Mouse (Mus musculus) kidney, postnatal 25 days (tissue): ENCODE measurements around the gene Tcf3.

Source experiments
- DNase-seq, 2 experiments: peaks; one replicate each; pipeline ENCODE4 v3.0.0; 2021; ENCODE audit warnings: mixed read lengths in 2 of 2

Gene Tcf3

DNA sequence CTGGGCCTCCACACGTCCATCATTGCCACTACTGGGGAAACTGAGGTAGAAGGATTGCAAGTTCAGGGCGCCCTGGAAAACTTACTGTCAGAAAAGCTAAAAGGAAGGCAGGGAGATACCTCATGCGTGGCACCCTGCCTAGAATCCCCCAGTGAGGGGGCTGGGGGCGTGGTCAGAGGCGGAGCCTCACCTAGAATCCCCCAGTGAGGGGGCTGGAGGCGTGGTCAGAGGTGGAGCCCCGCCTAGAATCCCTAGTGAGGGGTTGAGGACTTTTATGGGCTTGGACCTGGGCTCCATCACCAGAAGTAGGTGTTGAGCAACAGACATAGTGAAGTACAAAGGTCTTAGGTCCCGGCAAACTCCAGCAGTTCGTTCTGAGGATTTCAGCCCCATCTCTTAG lies 2.8 kb upstream of the Tcf3 start:
- DNase-seq: peak in 1 of 2 experiments; percentile 23

DNA sequence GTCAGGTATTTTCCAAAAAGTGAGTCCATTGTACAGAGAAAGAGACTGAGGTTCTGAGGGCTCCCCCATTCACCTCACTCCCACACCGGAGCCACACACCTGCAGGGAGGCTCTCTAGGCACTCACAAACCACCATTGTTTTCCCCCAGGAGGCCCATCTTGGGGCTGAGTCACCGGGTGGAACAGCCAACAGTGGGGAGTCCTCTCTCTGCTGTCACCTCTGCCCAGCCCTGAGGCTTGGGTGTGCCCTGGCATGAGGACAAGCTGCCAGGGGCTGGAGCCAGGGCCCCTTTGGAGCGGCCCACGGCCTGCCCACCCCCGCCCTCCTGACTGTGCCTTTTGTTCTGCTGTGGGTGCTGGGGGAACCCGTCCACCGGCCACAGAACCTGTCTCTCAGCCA lies 2.3 kb upstream of the Tcf3 start:
- no peak for DNase-seq

DNA sequence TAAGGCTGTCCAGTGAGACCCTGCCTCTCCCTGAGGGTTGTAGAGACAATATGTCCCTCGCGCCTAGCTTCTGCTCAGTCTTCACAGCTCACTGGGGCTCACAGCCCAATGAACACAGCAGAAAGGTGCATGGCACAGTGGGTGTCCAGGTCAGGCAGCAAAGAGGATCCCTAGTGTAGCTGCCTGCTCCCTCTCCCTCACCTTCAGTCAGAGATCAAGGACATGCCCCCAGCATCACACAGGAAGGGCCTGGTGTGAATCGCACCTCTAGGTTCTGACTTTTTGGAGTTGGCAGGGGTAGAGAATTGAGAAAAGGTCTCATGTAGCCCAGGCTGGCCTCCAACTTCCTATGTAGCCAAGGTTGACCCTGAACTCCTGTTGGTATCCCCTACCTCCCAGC lies 1.4 kb upstream of the Tcf3 start:
- DNase-seq: no peak

DNA sequence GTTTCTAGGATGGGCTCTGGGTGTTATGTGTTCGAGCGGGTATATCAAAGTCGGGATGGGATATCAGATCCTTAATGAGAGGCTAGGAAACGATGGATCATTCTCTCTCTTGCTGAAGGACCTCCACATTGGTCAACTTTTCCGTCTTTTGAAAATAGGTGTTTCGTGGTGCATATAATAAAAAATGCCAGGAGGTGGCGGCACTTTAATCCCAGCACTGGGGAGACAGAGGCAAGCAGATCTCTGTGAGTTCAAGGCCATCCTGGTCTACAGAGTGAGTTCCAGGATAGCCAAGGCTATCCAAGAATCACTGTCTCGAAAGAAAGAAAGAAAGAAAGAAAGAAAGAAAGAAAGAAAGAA lies 766 bp upstream of the Tcf3 start:
- no peak for DNase-seq

DNA sequence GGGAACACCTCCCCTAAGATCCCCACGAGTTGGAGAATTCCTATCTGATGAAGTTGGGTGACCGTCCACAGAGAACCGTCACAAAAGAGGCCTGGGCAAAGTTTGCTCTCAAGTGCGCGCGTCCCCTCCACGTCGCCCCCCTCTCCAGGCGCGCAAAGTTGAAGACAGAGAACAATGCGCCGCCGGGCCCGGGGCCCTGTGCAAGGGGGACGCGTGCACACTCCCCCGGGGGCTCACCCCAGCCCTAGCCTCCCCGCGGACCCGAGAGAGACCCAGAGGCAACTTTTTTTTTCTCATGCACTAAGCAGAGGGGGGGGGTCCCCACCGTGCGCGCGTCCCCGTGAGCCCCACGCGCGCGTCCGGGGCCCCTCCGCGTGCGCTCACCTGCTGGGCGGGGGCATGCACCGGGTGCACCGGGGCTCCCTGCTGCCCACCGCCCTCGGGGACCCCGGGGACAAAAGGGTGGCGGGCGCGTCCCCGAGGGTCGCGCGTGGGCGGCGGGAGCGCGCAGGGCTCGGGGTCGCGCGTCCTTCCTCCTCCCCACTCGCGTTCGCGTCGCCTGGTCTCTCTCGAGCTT lies 423 bp downstream of the Tcf3 start:
- DNase-seq: peak; percentile 19 to 66

DNA sequence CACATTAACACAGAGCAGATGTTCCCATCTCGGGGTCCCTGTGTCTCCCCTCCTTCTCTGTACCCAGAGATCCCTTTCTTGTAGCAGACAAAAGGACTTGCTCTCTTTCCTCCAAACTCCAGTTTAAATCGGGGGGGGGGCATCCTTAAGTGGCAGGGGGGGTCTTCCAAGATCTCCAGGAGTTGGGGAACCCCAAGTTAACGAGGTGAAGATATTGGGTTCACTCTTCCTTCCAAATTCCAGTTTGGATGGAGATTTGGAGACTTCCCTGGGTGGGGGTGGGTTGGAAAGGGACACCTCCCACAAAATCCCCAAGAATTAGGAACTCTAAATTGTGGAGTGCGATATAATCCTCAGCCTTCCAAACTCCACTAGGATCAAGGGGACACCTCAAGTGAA lies 1.1 kb downstream of the Tcf3 start:
- DNase-seq: no peak

DNA sequence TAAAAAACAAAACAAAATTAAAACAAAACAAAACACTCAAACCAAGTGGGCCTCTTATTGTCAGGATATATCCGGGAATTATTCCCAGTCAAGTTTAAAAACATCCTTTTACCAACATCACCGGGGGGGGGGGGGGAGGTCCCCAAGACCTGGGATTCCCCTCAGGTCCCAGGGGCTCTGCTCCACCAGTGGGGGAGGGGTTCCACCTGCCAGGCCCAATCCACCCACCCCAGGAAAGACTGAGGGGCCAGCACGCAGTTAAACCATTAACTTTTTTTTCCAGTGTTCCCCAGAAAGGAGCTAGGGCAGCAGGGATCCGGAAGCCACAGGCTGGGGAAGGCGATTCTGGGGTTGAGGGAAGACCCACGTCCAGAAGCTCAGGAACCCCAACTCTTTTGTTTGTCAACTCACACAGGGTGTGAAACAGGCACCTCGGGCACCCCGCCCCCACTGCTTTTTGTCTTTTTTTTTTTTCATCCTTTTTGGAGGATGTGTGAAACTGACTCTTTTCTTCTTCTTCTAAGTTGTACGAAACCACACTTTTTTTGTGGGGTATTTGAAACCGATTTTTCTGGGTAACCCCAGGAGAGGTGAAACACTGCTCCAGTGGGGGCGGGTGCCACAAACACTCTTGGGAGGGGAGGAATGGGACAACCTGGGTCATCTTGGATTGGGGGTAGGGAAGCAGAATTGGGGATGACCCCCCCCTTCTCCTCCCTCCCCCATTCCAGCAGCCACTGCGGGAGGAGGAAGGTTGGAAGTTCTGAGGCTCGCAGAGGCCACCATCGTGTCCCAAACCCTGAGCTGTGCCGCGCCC lies 1.7 kb downstream of the Tcf3 start:
- no peak for DNase-seq

DNA sequence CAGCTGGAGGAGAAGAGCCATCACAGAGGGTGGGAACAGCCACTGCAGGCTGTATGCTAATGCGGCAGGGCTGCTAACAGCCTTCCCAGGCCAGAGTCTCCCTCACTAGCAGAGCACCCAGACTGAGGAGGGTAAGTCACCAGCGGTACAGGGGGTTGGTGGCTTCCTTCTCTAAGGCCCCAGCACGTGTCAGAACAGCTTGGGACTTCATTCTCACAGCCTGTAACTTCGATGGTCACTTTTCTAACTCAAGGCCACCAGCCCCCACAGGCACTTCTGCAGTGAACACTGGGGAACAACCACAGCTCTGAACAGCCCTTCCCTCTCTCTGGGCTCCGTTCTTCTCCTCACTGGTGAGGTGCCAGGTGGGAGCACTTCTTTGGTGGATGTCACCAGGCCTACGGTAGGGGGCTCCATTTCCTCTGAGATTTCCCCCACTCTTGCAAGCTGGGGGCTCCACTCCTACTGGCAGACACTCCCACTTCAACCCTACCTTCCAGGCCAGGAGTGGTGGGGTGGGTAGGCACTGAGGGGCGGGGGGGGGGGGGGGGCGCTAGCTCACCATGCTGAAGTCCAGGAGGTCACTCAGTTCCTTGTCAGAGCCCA lies 3.0 kb downstream of the Tcf3 start:
- no peak for DNase-seq

DNA sequence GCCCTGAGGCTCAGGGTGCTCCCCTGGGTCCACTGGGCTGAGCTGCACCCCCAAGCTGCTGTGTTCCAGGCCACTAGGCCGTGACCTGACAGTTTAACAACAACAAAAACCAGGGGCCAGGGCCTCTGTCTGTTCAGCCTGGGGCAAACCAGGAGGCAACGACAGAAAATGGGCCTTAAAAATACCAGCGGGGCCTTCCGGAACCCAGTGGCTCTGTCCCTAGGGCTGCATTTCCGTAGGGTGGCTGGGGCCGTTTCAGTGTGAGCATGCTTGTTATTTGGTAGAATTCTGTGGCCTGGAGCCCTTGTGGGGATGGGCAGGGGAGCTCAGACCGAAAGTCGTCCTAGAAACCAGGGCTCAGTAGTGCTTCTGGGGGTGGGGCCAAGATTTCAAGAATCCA lies 3.6 kb downstream of the Tcf3 start:
- no peak for DNase-seq

DNA sequence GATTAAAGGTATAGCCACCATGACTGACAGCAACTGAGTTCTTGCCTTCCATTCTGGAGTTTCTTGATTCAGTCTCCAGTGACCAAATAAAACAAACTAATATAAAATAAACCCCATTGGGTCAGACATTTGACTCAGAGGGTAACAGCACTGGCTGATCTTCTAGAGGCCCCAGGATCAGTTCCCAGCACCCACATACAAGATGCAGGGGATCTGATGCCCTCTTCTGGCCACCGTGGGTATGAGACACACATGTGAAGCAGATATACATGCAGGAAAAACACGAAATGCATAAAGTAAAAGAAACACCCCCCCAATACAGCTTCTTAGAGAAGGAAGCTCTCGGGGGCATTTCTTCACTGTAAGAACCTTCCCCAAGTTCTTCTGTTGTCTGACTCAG lies 8.4 kb downstream of the Tcf3 start:
- DNase-seq: no peak

DNA sequence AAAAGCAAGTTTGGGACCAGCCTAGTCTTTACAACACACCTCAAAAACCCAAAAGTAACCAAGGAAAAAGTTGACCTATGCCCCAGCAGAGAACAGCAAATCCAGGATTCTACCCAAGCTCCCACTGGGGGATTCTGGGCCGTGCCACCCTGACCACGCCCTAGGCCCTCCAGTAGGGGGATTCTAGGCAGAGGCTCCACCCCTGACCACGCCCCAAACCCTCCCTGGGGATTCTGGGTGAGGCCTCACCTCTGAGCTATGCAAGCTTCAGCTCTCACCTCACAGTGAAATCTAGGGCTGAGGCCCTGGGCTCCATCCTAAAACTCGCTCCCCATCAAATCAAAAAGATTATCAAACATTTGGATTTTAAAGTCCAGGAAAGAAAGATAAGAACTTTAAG lies 9.9 kb downstream of the Tcf3 start:
- DNase-seq: no peak

DNA sequence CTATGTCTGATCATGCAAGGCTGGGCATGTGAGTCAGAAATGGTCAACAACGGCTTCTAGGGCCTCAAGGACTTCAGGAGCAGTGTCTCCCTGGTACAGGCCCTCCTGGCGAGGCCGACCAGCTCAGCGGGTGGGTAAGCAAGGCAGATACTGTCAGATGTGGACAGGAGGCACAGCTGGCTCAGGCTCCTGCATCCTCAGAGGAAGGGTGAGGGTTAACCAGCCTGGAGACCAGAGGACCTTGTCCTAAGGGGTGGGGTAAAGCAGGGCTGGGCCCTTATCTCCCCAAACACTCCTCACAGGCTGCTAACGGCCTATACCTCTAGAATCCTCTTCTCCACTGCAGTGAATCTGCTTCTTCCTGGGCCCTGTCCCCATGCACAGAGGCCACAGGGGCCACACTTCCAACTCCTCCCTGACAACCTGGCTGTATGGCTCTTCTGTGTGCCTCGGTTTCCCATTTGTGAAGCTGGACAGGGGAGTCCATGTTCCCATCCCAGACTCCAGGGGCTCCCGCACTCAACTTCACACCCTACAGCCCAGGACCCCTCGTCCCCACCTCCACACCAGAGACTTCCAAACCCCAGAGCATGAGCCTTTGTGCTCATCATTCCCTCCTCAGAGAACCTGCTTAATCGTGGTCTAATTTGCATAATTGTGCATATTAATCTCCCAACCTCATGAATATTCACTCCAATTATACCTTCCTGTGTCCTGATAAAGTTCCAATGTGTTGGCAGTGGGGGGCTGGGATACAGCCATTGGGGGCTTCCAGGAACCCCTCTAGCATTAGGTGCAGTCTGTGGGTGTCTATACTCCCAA lies 11.6 kb downstream of the Tcf3 start:
- DNase-seq: no peak

DNA sequence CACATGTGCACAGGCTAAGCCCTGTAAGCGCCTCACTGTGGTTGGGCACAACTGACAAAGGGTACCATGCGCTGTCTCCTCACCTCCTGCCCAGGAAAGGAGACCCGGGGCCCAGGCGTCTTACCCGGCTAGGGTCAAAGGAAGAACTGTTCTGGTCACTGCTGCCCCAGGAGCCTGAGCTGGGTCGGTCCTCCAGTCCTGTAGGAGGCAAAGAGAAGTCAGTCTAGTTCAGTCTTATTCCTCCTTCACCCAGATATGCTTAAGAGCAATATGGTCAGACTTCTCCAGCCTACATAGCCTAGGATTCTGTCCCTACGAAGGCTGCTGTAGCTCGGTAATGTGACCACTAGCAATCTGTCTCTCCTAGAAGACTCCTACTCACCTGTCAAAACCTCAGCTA lies 12.2 kb downstream of the Tcf3 start:
- DNase-seq: no peak

DNA sequence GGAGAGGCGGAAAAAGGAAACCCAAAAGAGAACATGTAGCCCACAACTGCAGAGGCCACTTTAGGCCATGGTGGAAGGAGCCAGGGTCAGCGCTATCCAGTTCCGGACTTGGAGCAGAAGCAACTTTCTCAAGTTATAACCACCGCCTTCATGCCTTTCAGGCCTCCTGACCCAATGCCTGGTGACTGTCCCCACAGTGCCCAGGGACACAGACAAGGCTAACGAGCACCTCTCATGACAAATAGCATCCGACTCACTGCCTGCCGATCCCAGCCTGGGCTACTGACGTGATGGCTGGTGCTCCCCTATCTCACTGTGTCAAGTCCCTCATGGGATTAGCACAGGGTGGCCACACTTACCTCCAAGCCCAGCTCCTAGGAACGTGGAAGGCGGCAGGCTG lies 12.7 kb downstream of the Tcf3 start:
- DNase-seq: no peak

DNA sequence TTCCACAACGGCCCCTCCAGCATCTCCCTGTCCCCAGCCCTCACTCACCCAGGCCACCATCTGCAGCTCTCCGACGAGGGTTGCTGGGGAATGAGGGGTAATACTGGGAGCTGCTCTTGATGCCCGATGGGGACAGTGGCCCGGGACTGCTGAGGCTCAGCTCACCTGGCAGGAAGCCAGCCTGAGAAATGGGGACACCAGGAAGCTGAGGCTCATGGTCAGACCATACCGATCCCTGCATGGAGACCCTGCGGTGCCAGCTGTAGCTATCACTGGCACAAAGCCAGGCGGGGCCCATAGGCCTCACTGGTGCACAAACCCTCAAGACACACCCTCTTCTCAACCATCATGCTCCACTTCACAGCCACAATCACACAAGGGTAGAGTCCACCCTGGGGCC lies 14.0 kb downstream of the Tcf3 start:
- peak in 1 of 2 experiments; percentile 23 for DNase-seq

DNA sequence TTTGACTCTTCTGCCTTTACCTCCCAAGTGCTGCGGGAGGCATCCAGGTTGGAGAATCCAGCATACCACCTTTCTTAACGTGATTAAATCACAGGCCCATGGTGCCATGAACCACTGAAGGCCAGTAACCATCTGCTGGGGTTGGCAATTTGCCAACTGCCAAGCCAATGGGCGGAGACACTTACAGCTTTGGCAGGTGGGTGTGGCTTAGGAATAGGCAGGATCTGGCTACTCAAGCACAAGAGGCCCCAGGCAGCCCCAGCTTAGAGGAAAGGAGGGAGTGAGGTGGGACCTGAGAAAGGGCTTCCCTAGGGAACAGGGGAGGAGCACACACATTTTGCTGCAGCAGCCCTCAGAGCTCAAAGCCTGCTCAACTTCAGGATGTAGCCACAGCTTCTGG lies 15.1 kb downstream of the Tcf3 start:
- DNase-seq: peak in 1 of 2 experiments; percentile 46

DNA sequence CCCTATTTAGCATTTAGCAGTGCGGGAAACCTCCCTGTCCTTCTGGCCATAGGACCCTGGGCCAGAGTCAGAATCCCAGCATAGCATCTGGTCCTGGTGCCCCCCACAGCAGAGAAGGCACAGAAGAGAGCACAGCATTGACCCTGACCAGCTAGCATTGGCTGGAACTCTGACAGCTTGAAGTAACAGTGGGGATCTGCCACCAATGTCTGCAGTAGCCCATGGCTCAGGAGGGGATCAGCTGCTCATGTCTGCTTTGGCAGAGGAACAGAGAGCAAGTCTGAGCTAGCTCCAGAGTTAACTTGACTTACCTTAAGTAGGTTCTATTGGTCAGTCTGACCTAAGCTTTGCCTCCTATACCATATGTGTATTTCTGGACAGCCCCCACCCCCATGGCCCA lies 15.6 kb downstream of the Tcf3 start:
- no peak for DNase-seq

DNA sequence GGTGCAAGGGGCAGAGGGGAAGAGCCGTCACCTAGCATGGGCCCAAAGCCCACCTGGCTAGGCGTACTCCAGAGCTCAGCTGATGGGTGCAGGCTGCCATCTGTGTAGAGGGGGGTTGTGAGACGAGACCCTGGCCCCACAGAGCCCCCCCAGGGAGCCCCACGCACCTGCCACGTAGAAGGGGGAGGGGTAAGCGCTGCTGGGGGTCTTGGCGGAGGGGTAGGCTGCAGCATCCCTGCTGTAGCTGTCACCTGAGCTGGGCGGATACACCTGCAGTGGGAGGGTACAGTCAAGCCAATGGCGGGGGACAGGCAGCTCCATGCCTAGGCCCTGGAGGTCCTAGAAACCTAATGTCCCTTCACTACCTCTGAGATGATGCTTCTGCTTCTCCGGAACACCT lies 16.1 kb downstream of the Tcf3 start:
- no peak for DNase-seq

DNA sequence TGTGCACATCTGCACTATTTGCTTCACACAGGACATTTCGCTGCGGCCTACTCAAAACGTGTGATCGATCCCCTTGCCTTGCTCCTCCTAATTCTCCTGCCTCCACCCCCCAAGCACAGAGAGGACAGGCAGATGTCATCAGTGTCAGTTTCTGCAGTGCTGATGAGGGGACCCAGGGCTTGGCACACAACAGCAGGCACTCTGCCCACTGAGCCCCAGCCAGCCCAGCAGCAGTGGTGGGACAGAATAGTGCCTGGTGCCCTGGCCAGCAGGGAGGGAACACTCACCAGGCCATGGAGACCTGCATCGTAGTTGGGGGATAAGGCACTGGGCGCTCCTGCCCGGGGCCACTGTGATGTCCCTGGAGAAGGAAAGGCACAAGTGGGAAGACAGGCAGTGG lies 17.9 kb downstream of the Tcf3 start:
- no peak for DNase-seq

DNA sequence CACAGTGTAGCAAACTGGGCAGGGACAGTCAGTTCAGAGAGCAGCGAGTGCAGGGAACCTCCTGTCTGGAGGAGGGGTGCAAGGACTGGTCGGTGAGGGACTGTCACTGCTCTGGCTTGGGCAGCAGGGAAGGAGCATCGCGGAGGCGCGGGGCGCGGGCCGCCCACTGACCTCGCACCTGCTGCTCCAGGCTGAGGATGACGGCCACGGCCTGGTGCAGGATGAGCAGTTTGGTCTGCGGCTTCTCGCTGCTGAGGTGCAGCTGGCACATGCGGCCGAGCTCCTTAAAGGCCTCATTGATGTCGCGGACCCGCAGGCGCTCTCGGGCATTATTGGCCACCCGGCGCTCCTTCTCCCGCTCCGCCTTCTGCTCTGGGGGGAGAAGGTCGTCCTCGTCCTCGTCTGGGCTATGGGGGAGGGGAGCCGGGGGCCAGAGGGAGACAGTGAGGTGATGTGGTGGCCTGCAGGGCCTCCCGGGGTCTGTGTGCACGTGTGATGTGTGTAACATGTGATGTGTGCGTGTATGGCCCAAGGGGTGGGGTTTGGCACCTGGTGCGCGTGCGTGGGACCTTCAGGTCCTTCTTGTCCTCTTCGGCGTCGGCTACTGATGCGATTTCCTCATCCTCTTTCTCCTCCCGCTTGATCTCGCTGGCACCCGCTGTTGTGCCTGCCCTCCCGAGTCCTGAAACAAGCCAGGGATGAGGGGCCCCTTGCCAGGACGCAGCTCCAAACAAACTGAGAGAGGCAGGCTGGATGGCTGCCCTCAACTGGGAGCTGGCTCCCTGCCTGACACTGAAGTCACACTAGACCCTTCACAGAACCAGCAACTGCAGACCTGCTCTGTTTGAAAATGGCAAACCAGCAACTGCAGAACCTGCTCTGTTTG lies 20.5 kb downstream of the Tcf3 start:
- no peak for DNase-seq

DNA sequence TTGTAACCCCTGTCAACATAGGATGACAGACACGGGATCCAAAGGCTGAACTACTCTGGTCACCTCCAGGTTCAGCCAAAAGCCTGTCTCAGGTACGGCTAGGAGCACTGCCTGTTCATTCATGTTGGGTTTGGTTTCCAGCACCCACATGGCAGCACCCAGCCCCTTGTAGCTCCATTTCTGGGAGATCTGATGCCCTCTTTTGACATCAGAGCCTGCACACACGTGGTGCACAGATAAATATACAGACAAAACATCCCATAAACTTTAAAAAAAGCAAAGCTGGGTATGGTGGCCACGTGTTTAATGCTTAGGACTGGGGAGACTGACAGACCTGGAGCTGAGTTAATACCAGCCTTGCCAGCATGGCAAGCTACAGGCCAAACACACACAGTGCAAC lies 25.5 kb downstream of the Tcf3 start:
- DNase-seq: no peak

DNA sequence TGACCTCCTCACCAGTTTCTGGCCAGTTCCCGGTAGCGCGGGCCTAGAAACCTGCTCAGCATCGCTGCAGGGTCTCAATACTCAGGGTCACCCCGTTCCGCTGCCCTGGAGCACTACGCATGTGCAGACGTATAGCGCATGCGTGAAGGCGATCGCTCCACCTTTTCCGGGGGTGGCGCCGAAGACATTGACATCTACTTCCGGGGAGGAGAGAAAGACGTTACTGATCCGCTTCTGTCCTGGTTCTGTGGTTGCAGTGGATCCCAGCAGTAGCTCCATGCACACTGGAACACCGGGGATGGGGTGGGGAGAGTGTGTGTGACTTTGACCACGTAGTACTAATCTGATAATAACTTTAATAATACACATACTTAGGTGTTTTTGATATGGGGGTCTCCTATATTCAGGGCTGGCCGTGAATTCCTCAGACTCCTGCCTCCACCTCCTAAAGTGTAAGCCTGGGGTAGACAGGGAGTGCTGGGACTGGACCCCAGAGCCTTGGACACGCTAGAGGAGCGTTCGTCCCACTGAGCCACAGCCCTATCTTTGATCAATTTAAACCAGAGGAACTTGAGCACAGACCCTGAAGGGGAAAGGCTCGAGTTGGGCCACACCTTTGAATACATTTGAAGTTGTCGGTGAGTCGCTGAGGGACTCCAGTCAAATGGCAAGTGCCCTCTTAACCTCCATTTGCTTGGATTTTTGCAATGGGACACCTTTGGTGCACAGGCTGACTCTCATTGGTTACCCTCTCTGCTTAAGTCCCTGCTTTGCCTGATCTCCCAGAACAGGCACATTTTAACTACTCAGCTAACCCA lies 26.6 kb downstream of the Tcf3 start, which contains the start of gene Uqcr11:
TSS of gene Uqcr11 (minus strand) at position 147 of the 818 bp plus-strand sequence.
- peak; percentile 93 to 96 for DNase-seq
